In the genomic region with DNA sequence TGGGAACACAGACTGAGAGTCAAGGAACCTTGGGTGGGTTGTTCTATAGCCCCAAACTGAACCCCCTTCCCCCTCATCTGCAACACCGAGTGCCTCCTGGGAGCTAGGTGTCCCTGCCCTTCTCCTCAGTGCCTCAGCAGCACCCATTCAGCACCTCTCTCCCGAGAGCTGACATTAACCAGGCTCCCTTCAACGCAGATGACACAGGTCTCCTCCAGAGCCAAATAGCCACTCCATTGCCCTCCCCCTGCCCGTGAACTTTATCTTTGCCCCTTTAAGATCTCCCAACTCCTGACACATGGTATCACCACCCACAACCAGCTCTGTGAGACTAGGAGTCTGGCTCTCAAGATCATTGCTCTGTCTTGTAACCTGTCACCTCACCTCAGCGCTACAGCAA, we compare ENCODE assay signal across 7 mouse cellular contexts. TPM values are rescaled to one million over a fixed set of nuclear protein-coding genes. Genes with fewer than 3 reads are reported as not detected.
DNase-seq lines count a peak whose midpoint lies in the region; ATAC-seq lines count a peak whose summit lies in the region.

No protein-coding gene starts in this region.

- no peaks in the 10 kb centered on the region for H3K27me3 ChIP-seq in embryonic facial prominence, embryonic 11.5 days (ENCODE audit: control insufficient read depth, insufficient read depth, low read length)
- H3K27me3 ChIP-seq in forebrain, embryonic 12.5 days = 0 out of 2 replicates have a peak, but pooled peaks cover 12% of the 10 kb centered on the region
- no peaks in the 10 kb centered on the region for H3K27me3 ChIP-seq in hindbrain, embryonic 11.5 days (ENCODE audit: control insufficient read depth, insufficient read depth, low read length)
- no peaks in the 10 kb centered on the region for H3K27me3 ChIP-seq in midbrain, embryonic 15.5 days (replicated peaks)

- H3K9ac ChIP-seq in embryonic facial prominence, embryonic 11.5 days (replicated peaks; ENCODE audit: low read length) = peak overlapping the region; percentile 84
- peak overlapping the region; percentile 96 for H3K9ac ChIP-seq in forebrain, embryonic 12.5 days
- H3K9ac ChIP-seq in hindbrain, embryonic 11.5 days (ENCODE audit: low read depth, low read length) = peak overlapping the region; percentile 97
- peak overlapping the region; percentile 90 for H3K9ac ChIP-seq in midbrain, embryonic 15.5 days

- no peak for DNase-seq in embryonic facial prominence, embryonic 11.5 days (ENCODE audit: low spot score)
- peak; percentile 39 for DNase-seq in hindbrain, embryonic 11.5 days (ENCODE audit: low spot score)
- DNase-seq in cerebellum, postnatal 4 days (ENCODE audit: low spot score in 2 of 2) = no peak
- DNase-seq in layer of hippocampus, adult 9-11 months = no peak
- DNase-seq in layer of hippocampus, postnatal 10 days (ENCODE audit: low spot score in 2 of 2) = no peak

- H3K4me1 ChIP-seq in embryonic facial prominence, embryonic 11.5 days (ENCODE audit: control insufficient read depth, insufficient read depth, low read length) = peaks cover 14% of the 10 kb centered on the region
- peaks cover 75% of the 10 kb centered on the region for H3K4me1 ChIP-seq in forebrain, embryonic 12.5 days
- H3K4me1 ChIP-seq in hindbrain, embryonic 11.5 days (replicated peaks; ENCODE audit: control insufficient read depth, insufficient read depth, low read length) = peaks cover 30% of the 10 kb centered on the region
- peaks cover 73% of the 10 kb centered on the region for H3K4me1 ChIP-seq in midbrain, embryonic 15.5 days

- 11% methylated on average over 5 of the region's 5 CpGs for WGBS in embryonic facial prominence, embryonic 11.5 days
- WGBS in forebrain, embryonic 12.5 days = 16% methylated on average over 5 of the region's 5 CpGs
- WGBS in hindbrain, embryonic 11.5 days = 9% methylated on average over 5 of the region's 5 CpGs
- WGBS in midbrain, embryonic 15.5 days = 5% methylated on average over 5 of the region's 5 CpGs

- no peak for ATAC-seq in embryonic facial prominence, embryonic 11.5 days (replicated peaks; ENCODE audit: insufficient number of reproducible peaks, low FRiP score, low TSS enrichment, low read depth)
- ATAC-seq in forebrain, embryonic 12.5 days (ENCODE audit: low FRiP score) = no peak
- ATAC-seq in hindbrain, embryonic 11.5 days (ENCODE audit: low FRiP score) = no peak
- ATAC-seq in midbrain, embryonic 15.5 days (replicated peaks) = 0 out of 2 replicates have a peak, but pooled peaks have one; percentile 0

- H3K36me3 ChIP-seq in embryonic facial prominence, embryonic 11.5 days (replicated peaks; ENCODE audit: control insufficient read depth, insufficient read depth, low read depth, low read length) = peaks cover 2% of the 10 kb centered on the region
- peaks cover 41% of the 10 kb centered on the region for H3K36me3 ChIP-seq in forebrain, embryonic 12.5 days (replicated peaks)
- 0 out of 2 replicates have a peak, but pooled peaks cover 4% of the 10 kb centered on the region for H3K36me3 ChIP-seq in hindbrain, embryonic 11.5 days (ENCODE audit: control insufficient read depth, insufficient read depth, low read length)
- no peaks in the 10 kb centered on the region; the same call in 1 of the 2 replicates for H3K36me3 ChIP-seq in midbrain, embryonic 15.5 days (replicated peaks)

- H3K4me3 ChIP-seq in embryonic facial prominence, embryonic 11.5 days (ENCODE audit: low read depth, low read length) = peak overlapping the region; percentile 65
- H3K4me3 ChIP-seq in forebrain, embryonic 12.5 days (replicated peaks) = peak overlapping the region; percentile 78
- peak overlapping the region; percentile 80 for H3K4me3 ChIP-seq in hindbrain, embryonic 11.5 days (ENCODE audit: low read depth, low read length)
- peak overlapping the region; percentile 74 for H3K4me3 ChIP-seq in midbrain, embryonic 15.5 days

- H3K9me3 ChIP-seq in embryonic facial prominence, embryonic 11.5 days (replicated peaks; ENCODE audit: control insufficient read depth, low read length) = no peaks in the 10 kb centered on the region
- no peaks in the 10 kb centered on the region for H3K9me3 ChIP-seq in forebrain, embryonic 12.5 days
- H3K9me3 ChIP-seq in hindbrain, embryonic 11.5 days (ENCODE audit: control insufficient read depth, low read length) = no peaks in the 10 kb centered on the region
- no peaks in the 10 kb centered on the region for H3K9me3 ChIP-seq in midbrain, embryonic 15.5 days

- H3K27ac ChIP-seq in embryonic facial prominence, embryonic 11.5 days (replicated peaks; ENCODE audit: low read depth, low read length) = no peak overlapping the region
- H3K27ac ChIP-seq in forebrain, embryonic 12.5 days = peak overlapping the region; percentile 90
- H3K27ac ChIP-seq in hindbrain, embryonic 11.5 days (ENCODE audit: low read depth, low read length) = 0 out of 2 replicates have a peak overlapping the region, but pooled peaks have one; percentile 86
- peak overlapping the region; percentile 84 for H3K27ac ChIP-seq in midbrain, embryonic 15.5 days

- H3K4me2 ChIP-seq in embryonic facial prominence, embryonic 11.5 days (ENCODE audit: low read depth, low read length) = peak overlapping the region; percentile 96
- peak overlapping the region; percentile 97 for H3K4me2 ChIP-seq in forebrain, embryonic 12.5 days
- peak overlapping the region; percentile 100 for H3K4me2 ChIP-seq in hindbrain, embryonic 11.5 days (replicated peaks; ENCODE audit: low read depth, low read length)
- peak overlapping the region; percentile 92 for H3K4me2 ChIP-seq in midbrain, embryonic 15.5 days

RNA-seq across cellular contexts. Expression of gene Efnb3, which starts 0.8 kb away (rescaled TPM):
- polyA plus RNA-seq in embryonic facial prominence, embryonic 11.5 days (2014; fragmentation: Nextera tagmentation; extraction: Ambion mirVana) = 11.2 and 11.3 TPM in 2 replicates
- 63.7 and 72.7 TPM in 2 replicates for polyA plus RNA-seq in forebrain, embryonic 12.5 days (2016; fragmentation: Nextera tagmentation; extraction: Ambion mirVana)
- 12.2 and 15.5 TPM in 2 replicates for polyA plus RNA-seq in hindbrain, embryonic 11.5 days (2014; fragmentation: Nextera tagmentation; extraction: Ambion mirVana)
- 178 and 188 TPM in 2 replicates for polyA plus RNA-seq in midbrain, embryonic 15.5 days (2015; fragmentation: Nextera tagmentation; extraction: Ambion mirVana)
- 100 to 1,000 TPM; 203 to 217 TPM for total RNA-seq in layer of hippocampus, postnatal 10 days (2021)

RNA-seq across cellular contexts. Expression of gene Dnah2, which starts 10.3 kb away (rescaled TPM):
- 1.5 and 2.1 TPM in 2 replicates for polyA plus RNA-seq in embryonic facial prominence, embryonic 11.5 days (2014; fragmentation: Nextera tagmentation; extraction: Ambion mirVana)
- polyA plus RNA-seq in forebrain, embryonic 12.5 days (2016; fragmentation: Nextera tagmentation; extraction: Ambion mirVana) = 1.7 and 2.1 TPM in 2 replicates
- 0.68 and 1.6 TPM in 2 replicates for polyA plus RNA-seq in hindbrain, embryonic 11.5 days (2014; fragmentation: Nextera tagmentation; extraction: Ambion mirVana)
- polyA plus RNA-seq in midbrain, embryonic 15.5 days (2015; fragmentation: Nextera tagmentation; extraction: Ambion mirVana) = 4.5 and 5.7 TPM in 2 replicates
- 1 to 10 TPM; 8.0 to 8.6 TPM for total RNA-seq in layer of hippocampus, postnatal 10 days (2021)

RNA-seq across cellular contexts. Expression of gene Wrap53, which starts 20.9 kb away (rescaled TPM):
- polyA plus RNA-seq in embryonic facial prominence, embryonic 11.5 days (2014; fragmentation: Nextera tagmentation; extraction: Ambion mirVana) = 40.2 and 40.9 TPM in 2 replicates
- 33.0 and 36.0 TPM in 2 replicates for polyA plus RNA-seq in forebrain, embryonic 12.5 days (2016; fragmentation: Nextera tagmentation; extraction: Ambion mirVana)
- polyA plus RNA-seq in hindbrain, embryonic 11.5 days (2014; fragmentation: Nextera tagmentation; extraction: Ambion mirVana) = 36.6 and 37.8 TPM in 2 replicates
- polyA plus RNA-seq in midbrain, embryonic 15.5 days (2015; fragmentation: Nextera tagmentation; extraction: Ambion mirVana) = 21.4 and 23.2 TPM in 2 replicates
- 10 to 100 TPM in 1 of 2 experiments, 1 to 10 TPM in 1; 7.7 to 10.6 TPM for total RNA-seq in layer of hippocampus, postnatal 10 days (2021)

RNA-seq across cellular contexts. Expression of gene Trp53, which starts 21.0 kb away (rescaled TPM):
- polyA plus RNA-seq in embryonic facial prominence, embryonic 11.5 days (2014; fragmentation: Nextera tagmentation; extraction: Ambion mirVana) = 200 and 215 TPM in 2 replicates
- polyA plus RNA-seq in forebrain, embryonic 12.5 days (2016; fragmentation: Nextera tagmentation; extraction: Ambion mirVana) = 120 and 124 TPM in 2 replicates
- polyA plus RNA-seq in hindbrain, embryonic 11.5 days (2014; fragmentation: Nextera tagmentation; extraction: Ambion mirVana) = 156 and 159 TPM in 2 replicates
- 60.4 and 70.1 TPM in 2 replicates for polyA plus RNA-seq in midbrain, embryonic 15.5 days (2015; fragmentation: Nextera tagmentation; extraction: Ambion mirVana)
- total RNA-seq in layer of hippocampus, postnatal 10 days (2021) = 10 to 100 TPM; 31.4 to 31.8 TPM

RNA-seq across cellular contexts. Expression of gene Atp1b2, which starts 46.6 kb away (rescaled TPM):
- polyA plus RNA-seq in embryonic facial prominence, embryonic 11.5 days (2014; fragmentation: Nextera tagmentation; extraction: Ambion mirVana) = 5.2 and 6.0 TPM in 2 replicates
- polyA plus RNA-seq in forebrain, embryonic 12.5 days (2016; fragmentation: Nextera tagmentation; extraction: Ambion mirVana) = 11.9 and 12.6 TPM in 2 replicates
- polyA plus RNA-seq in hindbrain, embryonic 11.5 days (2014; fragmentation: Nextera tagmentation; extraction: Ambion mirVana) = 11.7 and 13.1 TPM in 2 replicates
- polyA plus RNA-seq in midbrain, embryonic 15.5 days (2015; fragmentation: Nextera tagmentation; extraction: Ambion mirVana) = 60.0 and 60.9 TPM in 2 replicates
- 100 to 1,000 TPM; 456 to 463 TPM for total RNA-seq in layer of hippocampus, postnatal 10 days (2021)
